Comparison of ENCODE assay signal across 8 mouse cellular contexts in the genomic region with DNA sequence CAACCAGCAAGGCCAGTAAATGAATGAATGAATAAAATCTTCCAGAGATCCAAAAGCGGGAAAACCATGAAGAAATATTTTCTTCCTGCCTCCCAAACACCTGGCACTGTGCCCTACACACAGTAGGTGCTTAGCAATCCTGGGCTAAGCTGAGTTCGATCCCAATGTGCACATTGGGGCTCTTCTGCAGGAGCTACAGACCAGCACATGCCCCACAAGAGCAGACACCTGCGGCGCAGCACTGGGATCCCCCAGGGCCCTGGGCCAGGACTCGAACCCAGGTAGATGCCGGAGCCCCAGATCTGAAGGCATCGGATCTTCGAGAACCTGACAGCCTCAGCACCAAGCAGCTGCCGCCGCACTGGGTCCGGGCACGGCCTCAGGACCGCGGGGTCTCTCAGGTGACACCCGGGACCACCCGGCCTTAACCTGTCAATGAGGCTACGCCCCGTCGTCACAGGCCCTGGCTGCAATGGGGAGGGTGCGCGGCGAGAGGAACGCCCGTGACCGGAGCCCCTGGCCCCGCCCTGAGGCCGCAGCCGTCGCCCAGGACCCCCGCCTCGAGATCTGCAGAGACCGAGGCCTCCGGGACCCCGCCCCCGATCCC. TPM values are rescaled to one million over a fixed set of nuclear protein-coding genes. Genes with fewer than 3 reads are reported as not detected.
DNase-seq lines count a peak whose midpoint lies in the region; ATAC-seq and TF ChIP-seq lines count a peak whose summit lies in the region.

No protein-coding gene starts in this region.

- peaks cover 15% of the 10 kb centered on the region for H3K4me1 ChIP-seq in heart, embryonic 12.5 days (replicated peaks)
- no peaks in the 10 kb centered on the region for H3K4me1 ChIP-seq in ES-Bruce4 (ENCODE audit: control insufficient read depth, insufficient read depth, low read length)
- H3K4me1 ChIP-seq in forebrain, embryonic 13.5 days = peaks cover 19% of the 10 kb centered on the region
- peaks cover 19% of the 10 kb centered on the region for H3K4me1 ChIP-seq in liver, embryonic 16.5 days (ENCODE audit: control insufficient read depth, low read depth, low read length)

- 5% methylated on average over 35 of the region's 35 CpGs for WGBS in heart, embryonic 12.5 days
- 3% methylated on average over 33 of the region's 35 CpGs for WGBS in forebrain, embryonic 13.5 days
- WGBS in liver, embryonic 16.5 days (ENCODE audit: insufficient replicate concordance) = 2% methylated on average over 35 of the region's 35 CpGs

- peak overlapping the region; percentile 96 for H3K4me3 ChIP-seq in heart, embryonic 12.5 days
- peak overlapping the region; percentile 80 for H3K4me3 ChIP-seq in ES-Bruce4 (ENCODE audit: low read depth, low read length)
- H3K4me3 ChIP-seq in forebrain, embryonic 13.5 days = peak overlapping the region; percentile 84
- peak overlapping the region; percentile 77 for H3K4me3 ChIP-seq in liver, embryonic 16.5 days (ENCODE audit: low read depth, low read length)

- peak overlapping the region; percentile 83 for H3K4me2 ChIP-seq in heart, embryonic 12.5 days
- peak overlapping the region; percentile 82 for H3K4me2 ChIP-seq in forebrain, embryonic 13.5 days
- peak overlapping the region; percentile 94 for H3K4me2 ChIP-seq in liver, embryonic 16.5 days (ENCODE audit: low read depth, low read length)

- TF ChIP-seq POLR2A in ES-Bruce4 (IDR thresholded peaks at IDR 0.05; ENCODE audit: insufficient read depth, low read length) = no peak

- no peaks in the 10 kb centered on the region for H3K9me3 ChIP-seq in heart, embryonic 12.5 days (replicated peaks)
- H3K9me3 ChIP-seq in ES-Bruce4 (replicated peaks; ENCODE audit: control insufficient read depth, insufficient read depth, low read length, poor library complexity, severe bottlenecking) = no peaks in the 10 kb centered on the region
- H3K9me3 ChIP-seq in forebrain, embryonic 13.5 days (replicated peaks) = no peaks in the 10 kb centered on the region
- no peaks in the 10 kb centered on the region for H3K9me3 ChIP-seq in liver, embryonic 16.5 days (replicated peaks; ENCODE audit: control insufficient read depth, low read length)

- H3K27me3 ChIP-seq in heart, embryonic 12.5 days (replicated peaks) = 0 out of 2 replicates have a peak, but pooled peaks cover 2% of the 10 kb centered on the region
- no peaks in the 10 kb centered on the region for H3K27me3 ChIP-seq in ES-Bruce4 (ENCODE audit: control insufficient read depth, insufficient read depth, low read length, poor library complexity, severe bottlenecking)
- H3K27me3 ChIP-seq in forebrain, embryonic 13.5 days = 0 out of 2 replicates have a peak, but pooled peaks cover 6% of the 10 kb centered on the region
- no peaks in the 10 kb centered on the region for H3K27me3 ChIP-seq in liver, embryonic 16.5 days (ENCODE audit: control insufficient read depth, insufficient read depth, low read depth, low read length)

- no peak for TF ChIP-seq CTCF in ES-Bruce4 (IDR thresholded peaks at IDR 0.05; ENCODE audit: low read depth, low read length)

- ATAC-seq in heart, embryonic 12.5 days (ENCODE audit: insufficient number of reproducible peaks, low FRiP score) = peak; percentile 5; the same call in 1 of the 2 replicates
- ATAC-seq in forebrain, embryonic 13.5 days = peak; percentile 78
- peak; percentile 0; the same call in 1 of the 2 replicates for ATAC-seq in liver, embryonic 16.5 days (ENCODE audit: low read depth)

- TF ChIP-seq EP300 in ES-Bruce4 (IDR thresholded peaks at IDR 0.05; ENCODE audit: insufficient read depth, low read depth, low read length) = no peak

- H3K27ac ChIP-seq in heart, embryonic 12.5 days (ENCODE audit: poor library complexity, severe bottlenecking) = peak overlapping the region; percentile 72
- H3K27ac ChIP-seq in ES-Bruce4 (ENCODE audit: insufficient read depth, low read length) = no peak overlapping the region
- peak overlapping the region; percentile 81 for H3K27ac ChIP-seq in forebrain, embryonic 13.5 days
- peak overlapping the region; percentile 75 for H3K27ac ChIP-seq in liver, embryonic 16.5 days (ENCODE audit: low read length)

- no peak for DNase-seq in heart, adult 9 months (ENCODE audit: low spot score in 2 of 2)
- DNase-seq in gastrocnemius, postnatal 10 days = no peak
- no peak for DNase-seq in layer of hippocampus, postnatal 36 days
- no peak for DNase-seq in kidney, postnatal 36 days

- H3K36me3 ChIP-seq in heart, embryonic 12.5 days = peaks cover 32% of the 10 kb centered on the region
- H3K36me3 ChIP-seq in ES-Bruce4 (ENCODE audit: control insufficient read depth, insufficient read depth, low read length, poor library complexity, severe bottlenecking) = no peaks in the 10 kb centered on the region
- peaks cover 28% of the 10 kb centered on the region for H3K36me3 ChIP-seq in forebrain, embryonic 13.5 days (ENCODE audit: poor library complexity, severe bottlenecking)
- H3K36me3 ChIP-seq in liver, embryonic 16.5 days (ENCODE audit: control insufficient read depth, insufficient read depth) = peaks cover 7% of the 10 kb centered on the region

- H3K9ac ChIP-seq in heart, embryonic 12.5 days = peak overlapping the region; percentile 92
- H3K9ac ChIP-seq in ES-Bruce4 (ENCODE audit: low read depth, poor library complexity, severe bottlenecking) = peak overlapping the region; percentile 63
- H3K9ac ChIP-seq in forebrain, embryonic 13.5 days = peak overlapping the region; percentile 84
- peak overlapping the region; percentile 81 for H3K9ac ChIP-seq in liver, embryonic 16.5 days (ENCODE audit: low read depth, low read length)

RNA-seq across cellular contexts. Expression of a gene that starts 0.4 kb away (rescaled TPM):
- 19.8 and 20.9 TPM in 2 replicates for polyA plus RNA-seq in heart, embryonic 12.5 days (2016; fragmentation: Nextera tagmentation; extraction: Ambion mirVana)
- 11.7 and 15.1 TPM in 2 replicates for polyA plus RNA-seq in ES-Bruce4 (2011; ENCODE audit: insufficient read depth, insufficient read length, low read depth, missing spikeins)
- polyA plus RNA-seq in forebrain, embryonic 13.5 days (2015; fragmentation: Nextera tagmentation; extraction: Ambion mirVana) = 21.7 and 25.4 TPM in 2 replicates
- 13.0 and 14.3 TPM in 2 replicates for polyA plus RNA-seq in liver, embryonic 16.5 days (2015; fragmentation: Nextera tagmentation; extraction: Ambion mirVana)
- 10 to 100 TPM; 14.2 to 14.8 TPM for total RNA-seq in gastrocnemius, postnatal 10 days (2021)
- total RNA-seq in layer of hippocampus, postnatal 36 days (2021) = 100 to 1,000 TPM; 141 to 151 TPM

RNA-seq across cellular contexts. Expression of a gene that starts 8.5 kb away (rescaled TPM):
- polyA plus RNA-seq in heart, embryonic 12.5 days (2016; fragmentation: Nextera tagmentation; extraction: Ambion mirVana) = 1.7 and 2.5 TPM in 2 replicates
- polyA plus RNA-seq in ES-Bruce4 (2011; ENCODE audit: insufficient read depth, insufficient read length, low read depth, missing spikeins) = 2.0 and 2.2 TPM in 2 replicates
- polyA plus RNA-seq in forebrain, embryonic 13.5 days (2015; fragmentation: Nextera tagmentation; extraction: Ambion mirVana) = 0.37 and 0.40 TPM in 2 replicates
- 1.5 and 2.4 TPM in 2 replicates for polyA plus RNA-seq in liver, embryonic 16.5 days (2015; fragmentation: Nextera tagmentation; extraction: Ambion mirVana)
- 10 to 100 TPM; 66.0 to 77.5 TPM for total RNA-seq in gastrocnemius, postnatal 10 days (2021)
- total RNA-seq in layer of hippocampus, postnatal 36 days (2021) = 1 to 10 TPM; 8.2 to 8.9 TPM

RNA-seq across cellular contexts. Expression of a gene that starts 14.7 kb away (rescaled TPM):
- 0.87 and 1.2 TPM in 2 replicates for polyA plus RNA-seq in heart, embryonic 12.5 days (2016; fragmentation: Nextera tagmentation; extraction: Ambion mirVana)
- polyA plus RNA-seq in ES-Bruce4 (2011; ENCODE audit: insufficient read depth, insufficient read length, low read depth, missing spikeins) = 0.45 TPM in 1 of 2 replicates, not detected in the other
- 0.10 TPM in 1 of 2 replicates, not detected in the other for polyA plus RNA-seq in forebrain, embryonic 13.5 days (2015; fragmentation: Nextera tagmentation; extraction: Ambion mirVana)
- 33.6 and 34.4 TPM in 2 replicates for polyA plus RNA-seq in liver, embryonic 16.5 days (2015; fragmentation: Nextera tagmentation; extraction: Ambion mirVana)
- total RNA-seq in gastrocnemius, postnatal 10 days (2021) = under 1 TPM; 0.14 to 0.27 TPM
- total RNA-seq in layer of hippocampus, postnatal 36 days (2021) = under 1 TPM in 1 of 2 experiments, not detected in 1; 0.23 TPM

RNA-seq across cellular contexts. Expression of a gene that starts 35.4 kb away (rescaled TPM):
- 35.3 and 38.7 TPM in 2 replicates for polyA plus RNA-seq in heart, embryonic 12.5 days (2016; fragmentation: Nextera tagmentation; extraction: Ambion mirVana)
- 10.4 and 12.8 TPM in 2 replicates for polyA plus RNA-seq in ES-Bruce4 (2011; ENCODE audit: insufficient read depth, insufficient read length, low read depth, missing spikeins)
- polyA plus RNA-seq in forebrain, embryonic 13.5 days (2015; fragmentation: Nextera tagmentation; extraction: Ambion mirVana) = 4.5 and 6.7 TPM in 2 replicates
- 6.2 and 6.8 TPM in 2 replicates for polyA plus RNA-seq in liver, embryonic 16.5 days (2015; fragmentation: Nextera tagmentation; extraction: Ambion mirVana)
- total RNA-seq in gastrocnemius, postnatal 10 days (2021) = 10 to 100 TPM; 38.8 to 41.9 TPM
- 10 to 100 TPM; 10.7 to 22.0 TPM for total RNA-seq in layer of hippocampus, postnatal 36 days (2021)

Comparison
In these comparisons a context has a peak if more than half of its experiments do, and no peak if none do; other contexts are left out.
1. ATAC-seq: peak in every context shown above with its lines; median percentile 78 in forebrain, embryonic 13.5 days; 5 in heart, embryonic 12.5 days; 0 in liver, embryonic 16.5 days.
2. RNA of a gene that starts 14.7 kb away (polyA plus RNA-seq): 33.6 to 34.4 TPM in liver, embryonic 16.5 days; 0.87 to 1.2 TPM in heart, embryonic 12.5 days, 0.45 TPM in ES-Bruce4 and 0.10 TPM in forebrain, embryonic 13.5 days; every median in the first group is over 10 times any median in the second.
3. Peak in every context shown above with its lines, with median percentiles within 50 percentile points of each other: H3K4me2 ChIP-seq, H3K4me3 ChIP-seq and H3K9ac ChIP-seq.